In genomic region chr3:127970891-127971290, GRCm38 (mm10) we compare ENCODE assay signal across 9 mouse cellular contexts.
DNase-seq lines count a peak whose midpoint lies in the region; ATAC-seq and TF ChIP-seq lines count a peak whose summit lies in the region.
"Had no signal": no experiment of that assay in that cellular context is flagged by ENCODE, and none has a peak within 500 bp of the region (broad histone marks: within the 10 kb centered on the region; RNA-seq: fewer than 3 reads in every experiment).

No protein-coding gene starts in this region.

- no peaks in the 10 kb centered on the region for H3K36me3 ChIP-seq in kidney, embryonic 16.5 days (ENCODE audit: insufficient read depth, low read length)
- no peaks in the 10 kb centered on the region for H3K36me3 ChIP-seq in midbrain, postnatal 0 days (ENCODE audit: insufficient read depth, low read length)

- H3K4me1 ChIP-seq in kidney, embryonic 16.5 days (ENCODE audit: insufficient read depth, low read length): no peaks in the 10 kb centered on the region
- no peaks in the 10 kb centered on the region for H3K4me1 ChIP-seq in cerebellum, adult 2 months (ENCODE audit: control insufficient read depth, insufficient read depth, low read length)
- no peaks in the 10 kb centered on the region for H3K4me1 ChIP-seq in midbrain, postnatal 0 days (ENCODE audit: insufficient read depth, low read length)

- no peak for ATAC-seq in kidney, embryonic 16.5 days (ENCODE audit: low FRiP score, low TSS enrichment)
- no peak for ATAC-seq in midbrain, postnatal 0 days (ENCODE audit: low FRiP score)

- H3K9ac ChIP-seq in kidney, embryonic 16.5 days (replicated peaks; ENCODE audit: low read length): no peak overlapping the region
- no peak overlapping the region for H3K9ac ChIP-seq in midbrain, postnatal 0 days (replicated peaks; ENCODE audit: low read length, poor library complexity, severe bottlenecking)

- intact Hi-C loops in gastrocnemius, postnatal 14 days (cut with DNase I; ENCODE audit: low total_unique reads): no loop called here

- DNase-seq in kidney, adult 18-20 months: peak; percentile 76
- DNase-seq in MN1 (ENCODE audit: low spot score): peak; percentile 14
- DNase-seq in cerebellum, adult 2 months: peak; percentile 30 to 42
- DNase-seq in gastrocnemius, postnatal 14 days: peak; percentile 61
- peak; percentile 64 to 71 for DNase-seq in layer of hippocampus, postnatal 10 days (ENCODE audit: low spot score in 2 of 2)
- DNase-seq in midbrain, postnatal 0 days (ENCODE audit: low spot score): peak; percentile 62
- DNase-seq in thymus, postnatal 36 days: peak; percentile 28 to 55

- no peaks in the 10 kb centered on the region for H3K27me3 ChIP-seq in kidney, embryonic 16.5 days (ENCODE audit: insufficient read depth, low read length)
- H3K27me3 ChIP-seq in cerebellum, adult 2 months (ENCODE audit: control insufficient read depth, insufficient read depth, low read length): no peaks in the 10 kb centered on the region
- H3K27me3 ChIP-seq in midbrain, postnatal 0 days (ENCODE audit: insufficient read depth, low read length): no peaks in the 10 kb centered on the region

- no peak overlapping the region for H3K4me2 ChIP-seq in kidney, embryonic 16.5 days (replicated peaks; ENCODE audit: low read depth, low read length)
- H3K4me2 ChIP-seq in midbrain, postnatal 0 days (ENCODE audit: low read depth, low read length, poor library complexity, severe bottlenecking): no peak overlapping the region

- no peak overlapping the region for H3K27ac ChIP-seq in kidney, embryonic 16.5 days (ENCODE audit: low read length)
- H3K27ac ChIP-seq in cerebellum, adult 2 months (ENCODE audit: insufficient read depth, low read length): no peak overlapping the region
- no peak overlapping the region for H3K27ac ChIP-seq in midbrain, postnatal 0 days (ENCODE audit: low read depth, low read length)

- 4% methylated on average over 5 of the region's 5 CpGs for WGBS in kidney, embryonic 16.5 days
- WGBS in cerebellum, adult 2 months: 5% methylated on average over 5 of the region's 5 CpGs
- WGBS in midbrain, postnatal 0 days: 3% methylated on average over 5 of the region's 5 CpGs

- TF ChIP-seq CTCF in cerebellum, adult 2 months (IDR thresholded peaks at IDR 0.05; ENCODE audit: borderline replicate concordance, insufficient read depth, low read depth, low read length): peak; percentile 41; the same call in 1 of the 2 replicates
- TF ChIP-seq CTCF in midbrain, postnatal 0 days (IDR thresholded peaks at IDR 0.05): peak; percentile 81

- no peaks in the 10 kb centered on the region for H3K9me3 ChIP-seq in kidney, embryonic 16.5 days (ENCODE audit: low read length)
- no peaks in the 10 kb centered on the region for H3K9me3 ChIP-seq in midbrain, postnatal 0 days (ENCODE audit: low read length)

- TF ChIP-seq POLR2A in cerebellum, adult 2 months (IDR thresholded peaks at IDR 0.05; ENCODE audit: borderline replicate concordance, insufficient read depth, low read length): no peak

- no peak overlapping the region for H3K4me3 ChIP-seq in kidney, embryonic 16.5 days (ENCODE audit: low read length)
- no peak overlapping the region for H3K4me3 ChIP-seq in cerebellum, adult 2 months (replicated peaks; ENCODE audit: insufficient read depth, low read depth, low read length)
- no peak overlapping the region for H3K4me3 ChIP-seq in midbrain, postnatal 0 days (ENCODE audit: low read depth, low read length)
- H3K4me3 ChIP-seq: erythroblast, embryonic 14.5 days had no signal

Comparison
In these comparisons a context has a peak if more than half of its experiments do, and no peak if none do; other contexts are left out.
1. DNase-seq: peak in every context shown above with its lines; median percentile 76 in kidney, adult 18-20 months; 68 in layer of hippocampus, postnatal 10 days; 62 in midbrain, postnatal 0 days; 61 in gastrocnemius, postnatal 14 days; 42 in thymus, postnatal 36 days; 36 in cerebellum, adult 2 months; 14 in MN1.